Mouse (Mus musculus): Measurements from ENCODE around the gene Mmp14. TPM values are rescaled to one million over a fixed set of nuclear protein-coding genes. Genes with fewer than 3 reads are reported as not detected.

Mmp14 gene
- polyA plus RNA-seq, 1 experiment from 2014 or later: 76.1 TPM

GRCm38 (mm10) chr14:54475941-54476844, 44.8 kb downstream of the Mmp14 start, which contains the start of gene Rem2:
Rem2 (plus strand) TSS chr14:54476100.
- H3K4me1 ChIP-seq (replicated peaks): peaks cover 56% of the 10 kb centered on the region
- H3K36me3 ChIP-seq: 0 out of 2 replicates have a peak, but pooled peaks cover 7% of the 10 kb centered on the region
- peak within 1 kb of the TSS; percentile 92 for H3K27ac ChIP-seq
- H3K27me3 ChIP-seq (ENCODE audit: insufficient read depth, poor library complexity, severe bottlenecking): peaks cover 55% of the 10 kb centered on the region
- under 1% methylated on average over 23 of the region's 23 CpGs for WGBS
- peak within 1 kb of the TSS; percentile 66 for H3K4me3 ChIP-seq
- DNase-seq (ENCODE audit: low spot score): peak; percentile 81
- H3K9me3 ChIP-seq: no peaks in the 10 kb centered on the region

DNA sequence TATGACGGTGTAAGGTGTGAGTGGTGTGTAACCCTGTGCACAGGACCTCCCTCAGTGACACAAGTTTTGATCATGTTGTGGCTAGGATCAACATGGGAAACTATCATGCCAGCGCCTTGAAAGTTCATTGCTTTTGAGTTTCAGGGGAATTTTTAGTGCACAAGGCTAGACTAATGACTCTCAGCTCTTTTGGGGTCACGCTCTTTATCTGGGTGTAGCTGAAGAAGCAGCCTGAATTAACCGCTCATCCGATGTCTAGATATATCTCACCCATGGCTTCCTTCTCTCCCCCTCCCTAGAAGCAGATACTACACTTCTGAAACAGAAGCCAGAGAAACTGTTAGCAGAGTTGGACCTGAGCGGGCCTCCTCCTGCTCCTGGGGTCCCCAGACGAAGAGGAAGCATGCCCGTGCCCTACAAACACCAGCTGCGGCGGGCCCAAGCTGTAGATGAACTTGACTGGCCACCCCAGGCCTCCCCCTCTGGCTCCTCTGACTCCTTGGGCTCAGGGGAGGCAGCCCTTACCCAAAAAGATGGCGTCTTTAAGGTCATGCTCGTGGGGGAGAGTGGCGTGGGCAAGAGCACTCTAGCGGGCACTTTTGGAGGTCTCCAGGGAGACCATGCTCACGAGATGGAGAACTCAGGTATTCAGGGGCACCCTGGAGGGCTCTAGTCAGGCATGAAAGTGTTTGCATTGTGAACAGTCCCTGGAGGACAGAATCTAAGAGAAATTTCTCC, 45.9 kb downstream of the Mmp14 start:
- no peaks in the 10 kb centered on the region for H3K36me3 ChIP-seq
- H3K9me3 ChIP-seq: no peaks in the 10 kb centered on the region
- WGBS: 63% methylated on average over 15 of the region's 15 CpGs
- DNase-seq (ENCODE audit: low spot score): no peak
- H3K27me3 ChIP-seq (ENCODE audit: insufficient read depth, poor library complexity, severe bottlenecking): peaks cover 59% of the 10 kb centered on the region
- H3K4me1 ChIP-seq (replicated peaks): peaks cover 56% of the 10 kb centered on the region
- H3K27ac ChIP-seq: peak overlapping the region; percentile 92
- peak overlapping the region; percentile 66 for H3K4me3 ChIP-seq

- H3K27ac ChIP-seq: peak overlapping the region; percentile 86
- WGBS: under 1% methylated on average over 40 of the region's 40 CpGs
- no peaks in the 10 kb centered on the region for H3K36me3 ChIP-seq
- H3K27me3 ChIP-seq (ENCODE audit: insufficient read depth, poor library complexity, severe bottlenecking): peaks cover 59% of the 10 kb centered on the region
- DNase-seq (ENCODE audit: low spot score): peak; percentile 81
- peaks cover 56% of the 10 kb centered on the region for H3K4me1 ChIP-seq (replicated peaks)
- no peaks in the 10 kb centered on the region for H3K9me3 ChIP-seq
- H3K4me3 ChIP-seq: peak overlapping the region; percentile 54
These were observed 48.1 kb downstream of the Mmp14 start for GRCm38 (mm10) chr14:54479451-54479920.

GRCm38 (mm10) chr14:54480673-54481072, 49.3 kb downstream of the Mmp14 start:
- Histone ChIP-seq H3K4me1 (replicated peaks) (peaks cover 50% of the 10 kb centered on the region), H3K27me3 (ENCODE audit: insufficient read depth, poor library complexity, severe bottlenecking) (peaks cover 54% of the 10 kb centered on the region), H3K9me3 (no peaks in the 10 kb centered on the region), H3K36me3 (no peaks in the 10 kb centered on the region), H3K27ac (peak overlapping the region; percentile 30), H3K4me3 (no peak overlapping the region)
- no peak for DNase-seq (ENCODE audit: low spot score)
- WGBS: 70% methylated on average over 6 of the region's 6 CpGs

DNA sequence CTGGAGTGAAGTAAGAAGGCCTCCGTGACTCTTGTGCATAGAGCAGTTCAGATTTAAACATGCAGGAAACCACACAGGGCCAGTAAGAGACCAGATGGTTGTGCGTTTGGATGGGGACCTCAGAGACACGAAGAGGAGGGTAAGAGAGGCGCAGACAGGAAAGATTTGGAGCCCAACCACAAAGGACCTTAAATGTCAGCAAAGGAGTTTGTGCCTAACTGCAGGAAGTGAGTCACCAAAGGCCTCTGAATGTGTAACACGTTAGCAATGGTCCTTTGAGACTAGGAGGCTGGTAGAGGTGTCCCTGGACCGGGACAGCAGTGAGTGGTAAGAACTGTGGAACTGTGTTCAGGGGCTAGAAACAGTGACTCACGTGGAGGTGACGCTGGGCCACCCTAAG, 50.0 kb downstream of the Mmp14 start:
- no peak overlapping the region for H3K27ac ChIP-seq

DNA sequence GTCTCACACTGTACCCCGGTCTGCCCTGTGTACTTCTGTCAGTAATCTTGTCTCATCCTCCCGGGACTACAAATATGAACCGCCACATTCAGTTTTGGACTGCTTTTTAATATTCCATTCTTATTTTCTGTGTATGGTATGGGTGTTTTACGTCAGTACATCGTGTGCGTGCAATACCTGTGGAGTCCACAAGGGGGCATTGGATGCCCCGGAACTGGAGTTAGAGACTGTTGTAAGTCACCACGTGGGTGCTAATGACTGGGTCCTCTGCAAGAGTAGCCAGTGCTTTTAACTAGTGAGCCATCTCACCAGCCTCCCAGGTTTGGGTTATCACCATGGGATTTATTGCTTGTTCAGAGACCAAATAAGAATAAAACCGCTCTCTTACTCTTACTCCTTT, 51.1 kb downstream of the Mmp14 start:
- 38% methylated on average over 9 of the region's 9 CpGs for WGBS
- DNase-seq (ENCODE audit: low spot score): peak; percentile 59
- no peaks in the 10 kb centered on the region for H3K9me3 ChIP-seq
- H3K27ac ChIP-seq: no peak overlapping the region
- H3K36me3 ChIP-seq: no peaks in the 10 kb centered on the region
- H3K4me3 ChIP-seq: no peak overlapping the region
- H3K27me3 ChIP-seq (ENCODE audit: insufficient read depth, poor library complexity, severe bottlenecking): peaks cover 40% of the 10 kb centered on the region
- H3K4me1 ChIP-seq (replicated peaks): peaks cover 32% of the 10 kb centered on the region

More for the DNA sequence above, 50.0 kb downstream of the Mmp14 start:
- no peaks in the 10 kb centered on the region for H3K9me3 ChIP-seq
- H3K27me3 ChIP-seq (ENCODE audit: insufficient read depth, poor library complexity, severe bottlenecking): peaks cover 51% of the 10 kb centered on the region
- no peak overlapping the region for H3K4me3 ChIP-seq
- WGBS: 84% methylated on average over 8 of the region's 8 CpGs
- DNase-seq (ENCODE audit: low spot score): no peak
- no peaks in the 10 kb centered on the region for H3K36me3 ChIP-seq
- H3K4me1 ChIP-seq (replicated peaks): peaks cover 43% of the 10 kb centered on the region

- no peaks in the 10 kb centered on the region for H3K9me3 ChIP-seq
- peaks cover 6% of the 10 kb centered on the region for H3K27me3 ChIP-seq (ENCODE audit: insufficient read depth, poor library complexity, severe bottlenecking)
- no peak overlapping the region for H3K4me3 ChIP-seq
- peaks cover under 1% of the 10 kb centered on the region; the same call in 1 of the 2 replicates for H3K4me1 ChIP-seq (replicated peaks)
- no peaks in the 10 kb centered on the region for H3K36me3 ChIP-seq
- H3K27ac ChIP-seq: no peak overlapping the region
- 92% methylated on average over 7 of the region's 7 CpGs for WGBS
- DNase-seq (ENCODE audit: low spot score): no peak
These were observed 54.5 kb downstream of the Mmp14 start for GRCm38 (mm10) chr14:54485899-54486298.

DNA sequence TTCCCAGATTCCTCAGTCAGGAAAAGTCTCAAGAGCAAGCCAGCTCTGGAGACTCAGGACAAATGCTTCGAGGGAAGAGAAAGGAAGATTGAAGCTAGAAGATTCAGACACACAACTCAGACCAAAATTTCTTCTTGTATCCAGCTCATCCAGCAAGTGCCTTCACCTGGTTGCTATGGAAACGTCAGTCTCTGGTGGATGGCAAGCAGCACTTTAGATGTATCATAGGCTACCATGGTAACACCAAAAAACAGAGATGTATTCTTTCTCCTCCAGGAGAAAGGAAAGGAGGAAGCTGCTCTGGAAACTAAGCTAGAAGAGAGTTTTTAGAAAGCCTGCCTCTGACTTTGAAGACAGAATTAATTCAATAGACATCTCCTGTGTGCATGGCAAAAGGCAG, 56.3 kb downstream of the Mmp14 start:
- no peak for DNase-seq (ENCODE audit: low spot score)
- H3K27me3 ChIP-seq (ENCODE audit: insufficient read depth, poor library complexity, severe bottlenecking): no peaks in the 10 kb centered on the region
- H3K4me3 ChIP-seq: no peak overlapping the region
- WGBS: 68% methylated on average over 2 of the region's 2 CpGs
- no peaks in the 10 kb centered on the region for H3K36me3 ChIP-seq
- no peaks in the 10 kb centered on the region for H3K9me3 ChIP-seq
- H3K4me1 ChIP-seq (replicated peaks): no peaks in the 10 kb centered on the region; the same call in 1 of the 2 replicates
- no peak overlapping the region for H3K27ac ChIP-seq

GRCm38 (mm10) chr14:54488350-54488749, 56.9 kb downstream of the Mmp14 start:
- Histone ChIP-seq H3K4me3 (no peak overlapping the region), H3K9me3 (no peaks in the 10 kb centered on the region), H3K27ac (no peak overlapping the region), H3K4me1 (replicated peaks) (no peaks in the 10 kb centered on the region; the same call in 1 of the 2 replicates), H3K27me3 (ENCODE audit: insufficient read depth, poor library complexity, severe bottlenecking) (no peaks in the 10 kb centered on the region), H3K36me3 (no peaks in the 10 kb centered on the region)
- no peak for DNase-seq (ENCODE audit: low spot score)

DNA sequence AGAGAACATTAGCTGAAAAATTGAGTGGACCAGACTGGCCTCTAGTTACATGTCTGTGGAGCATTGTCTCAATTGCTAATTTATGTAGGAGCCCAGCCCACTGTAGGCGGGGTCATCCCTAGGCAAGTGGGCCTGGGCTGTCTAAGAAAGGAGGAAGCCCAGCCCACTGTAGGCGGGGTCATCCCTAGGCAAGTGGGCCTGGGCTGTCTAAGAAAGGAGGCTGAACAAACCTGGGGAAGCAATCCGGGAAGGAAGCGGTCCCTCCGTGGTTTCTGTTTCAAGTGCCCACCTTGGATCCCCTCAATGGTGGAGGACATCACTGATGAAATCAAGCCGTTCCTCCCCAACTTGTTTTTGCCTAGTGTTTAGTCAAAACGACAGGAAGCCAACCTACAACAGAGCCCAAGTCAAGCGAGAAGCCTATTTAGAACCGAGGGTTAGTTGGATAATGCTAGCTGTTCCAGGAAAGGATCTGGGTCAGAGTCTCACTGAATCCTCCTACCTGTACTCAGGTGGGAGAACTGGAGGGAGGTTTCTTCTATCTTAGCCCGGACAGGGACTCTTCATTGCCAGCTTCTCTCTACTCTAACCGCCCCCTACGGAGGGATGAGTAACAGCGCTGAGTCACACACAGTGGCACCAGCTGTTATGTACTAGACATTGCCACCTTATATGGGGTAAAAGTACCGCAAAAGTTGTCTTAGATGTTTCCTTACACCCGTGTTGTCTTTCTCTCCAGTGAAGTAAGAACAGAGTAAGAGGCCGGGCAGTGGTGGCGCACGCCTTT, 61.1 kb downstream of the Mmp14 start:
- Histone ChIP-seq H3K27ac (no peak overlapping the region), H3K27me3 (ENCODE audit: insufficient read depth, poor library complexity, severe bottlenecking) (no peaks in the 10 kb centered on the region), H3K36me3 (no peaks in the 10 kb centered on the region), H3K4me1 (replicated peaks) (no peaks in the 10 kb centered on the region; the same call in 1 of the 2 replicates), H3K4me3 (no peak overlapping the region), H3K9me3 (no peaks in the 10 kb centered on the region)
- 68% methylated on average over 18 of the region's 18 CpGs for WGBS
- DNase-seq (ENCODE audit: low spot score): no peak

- DNase-seq (ENCODE audit: low spot score): no peak
- no peaks in the 10 kb centered on the region for H3K36me3 ChIP-seq
- no peaks in the 10 kb centered on the region for H3K9me3 ChIP-seq
- no peaks in the 10 kb centered on the region for H3K27me3 ChIP-seq (ENCODE audit: insufficient read depth, poor library complexity, severe bottlenecking)
- WGBS: 95% methylated on average over 5 of the region's 5 CpGs
- H3K4me1 ChIP-seq (replicated peaks): no peaks in the 10 kb centered on the region; the same call in 1 of the 2 replicates
- no peak overlapping the region for H3K4me3 ChIP-seq
- H3K27ac ChIP-seq: no peak overlapping the region
These were observed 61.8 kb downstream of the Mmp14 start for GRCm38 (mm10) chr14:54493236-54493635.

DNA sequence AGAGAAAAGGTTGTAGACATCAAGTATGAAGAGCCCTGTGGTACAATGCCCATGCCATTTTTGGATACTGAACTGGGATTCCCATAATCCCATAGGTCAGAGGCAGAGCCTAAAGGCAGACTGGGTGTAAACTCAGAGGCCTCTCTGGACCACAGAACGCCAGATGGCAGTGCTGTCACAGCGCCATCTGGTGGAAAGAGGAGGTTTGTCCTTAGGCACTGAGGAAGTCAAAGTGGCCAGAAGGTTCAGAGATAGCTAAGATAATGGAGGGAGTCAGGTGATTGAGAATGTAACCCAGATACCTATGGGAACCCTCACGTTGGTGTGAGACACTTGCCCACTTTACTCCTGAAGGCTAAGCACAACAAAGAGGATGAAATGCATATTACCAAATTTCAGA, 62.8 kb downstream of the Mmp14 start:
- H3K4me1 ChIP-seq (replicated peaks): no peaks in the 10 kb centered on the region; the same call in 1 of the 2 replicates
- no peaks in the 10 kb centered on the region for H3K9me3 ChIP-seq
- H3K4me3 ChIP-seq: no peak overlapping the region
- peak; percentile 69 for DNase-seq (ENCODE audit: low spot score)
- 4% methylated on average over 3 of the region's 3 CpGs for WGBS
- H3K36me3 ChIP-seq: no peaks in the 10 kb centered on the region
- no peaks in the 10 kb centered on the region for H3K27me3 ChIP-seq (ENCODE audit: insufficient read depth, poor library complexity, severe bottlenecking)
- no peak overlapping the region for H3K27ac ChIP-seq
